Mouse (Mus musculus) megakaryocyte, embryonic 14.5 days (primary cell): ENCODE data around the gene Ddr2.

ENCODE experiments used
- FLI1 ChIP-seq: IDR thresholded peaks from 2 replicates; pipeline ENCODE4 v1.6.1; 2012; ENCODE audit warnings: low read length, inconsistent platforms, mixed read lengths
- GATA1 ChIP-seq: IDR thresholded peaks from 3 replicates; pipeline ENCODE4 v1.6.1; 2012; ENCODE audit warnings: mixed read lengths, low read length, inconsistent platforms, borderline replicate concordance

DNA sequence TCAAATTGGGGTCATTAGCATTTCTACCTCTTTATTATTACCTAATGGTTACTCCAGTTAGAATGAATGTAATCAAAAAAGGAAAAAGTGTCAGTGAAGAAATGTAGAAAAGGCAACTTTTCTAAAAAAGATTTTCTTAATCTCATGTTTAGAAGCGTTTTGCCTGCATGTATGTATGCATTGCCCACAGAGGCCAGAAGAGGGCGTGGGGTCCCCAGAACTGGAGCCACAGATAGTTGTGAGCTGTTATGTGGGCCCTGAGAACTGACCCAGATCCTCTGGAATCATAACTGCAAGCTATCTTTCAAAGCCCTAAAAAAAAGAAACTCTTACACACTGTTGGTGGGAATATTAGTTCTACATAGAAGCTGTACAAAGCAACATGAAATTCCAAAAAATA is 44.7 kb upstream of the Ddr2 start:
- TF ChIP-seq FLI1: no peak
- no peak for TF ChIP-seq GATA1
